Mouse (Mus musculus) forebrain, postnatal 0 days (tissue): ENCODE results near the gene Zmym6. TPM values are rescaled to one million over a fixed set of nuclear protein-coding genes. Genes with fewer than 3 reads are reported as not detected.
A peak's percentile ranks its signal among the peaks of the same experiment; 100 is the strongest.

Source experiments
- ATAC-seq: fragments of 200-750 bp; cut with Nextera tagmentation; 2 replicates; pipeline ENCODE4 v1.8.0; 2017; ENCODE audit warnings: mild to moderate bottlenecking, moderate library complexity
- DNase-seq: peaks from one replicate; pipeline ENCODE4 v3.0.0-alpha.2; 2015
- H3K27ac ChIP-seq: fragments of 300-500 bp; sonication (generic); 2 replicates; pipeline ENCODE4 v1.5.1; 2014; ENCODE audit warnings: low read depth, mild to moderate bottlenecking, antibody characterized with exemption, low read length, moderate library complexity, mixed read lengths
- H3K27me3 ChIP-seq: fragments of 300-500 bp; sonication (generic); 2 replicates; pipeline ENCODE4 v1.6.1; 2014; ENCODE audit warnings: mild to moderate bottlenecking, low read length, mixed read lengths; ENCODE audit not compliant: insufficient read depth
- H3K36me3 ChIP-seq: fragments of 300-500 bp; sonication (generic); 2 replicates; pipeline ENCODE4 v1.6.1; 2014; ENCODE audit warnings: mild to moderate bottlenecking, moderate library complexity; ENCODE audit not compliant: insufficient read depth
- H3K4me1 ChIP-seq: fragments of 300-500 bp; sonication (generic); 2 replicates; pipeline ENCODE4 v1.6.1; 2014; ENCODE audit warnings: antibody characterized with exemption; ENCODE audit not compliant: insufficient read depth
- H3K4me2 ChIP-seq: fragments of 300-500 bp; sonication (generic); 2 replicates; pipeline ENCODE4 v1.6.1; 2014; ENCODE audit warnings: low read depth, mild to moderate bottlenecking, moderate library complexity
- H3K4me3 ChIP-seq: fragments of 300-500 bp; sonication (generic); 2 replicates; pipeline ENCODE4 v1.5.1; 2014; ENCODE audit warnings: low read depth, low read length, mixed read lengths
- H3K9ac ChIP-seq: fragments of 300-500 bp; sonication (generic); 2 replicates; pipeline ENCODE4 v1.6.1; 2014; ENCODE audit warnings: mild to moderate bottlenecking
- H3K9me3 ChIP-seq: fragments of 300-500 bp; sonication (generic); 2 replicates; pipeline ENCODE4 v1.6.1; 2016; ENCODE audit warnings: low read length
- CTCF ChIP-seq: sonication (generic); IDR thresholded peaks from 2 replicates; pipeline ENCODE4 v1.5.1; 2016; ENCODE audit warnings: antibody characterized with exemption, control low read depth, low read depth
- WGBS: fragments of 180-500 bp; shearing (Covaris S2); extraction: QIAGEN DNeasy Blood & Tissue Kit; methylation state at CpG from one replicate; pipeline ENCODE4 v1.1.7; 2014; 5-methylcytosine and 5-hydroxymethylcytosine counted together
- polyA plus RNA-seq: library from polyadenylated mRNA; unstranded; fragments of >200 nt; fragmentation: Nextera tagmentation; extraction: Ambion mirVana; gene quantifications from 2 replicates; pipeline ENCODE4 v1.2.1, GENCODE M21; 2015
- total RNA-seq: library from RNA; depleted of rRNA; stranded (reverse); fragments of >200 nt; gene quantifications from 2 replicates; pipeline ENCODE4 v1.2.3, GENCODE M21; 2014

The Zmym6 gene
- total and polyA plus RNA-seq, 2 experiments from 2014 or later = 17.1 to 46.3 TPM

DNA sequence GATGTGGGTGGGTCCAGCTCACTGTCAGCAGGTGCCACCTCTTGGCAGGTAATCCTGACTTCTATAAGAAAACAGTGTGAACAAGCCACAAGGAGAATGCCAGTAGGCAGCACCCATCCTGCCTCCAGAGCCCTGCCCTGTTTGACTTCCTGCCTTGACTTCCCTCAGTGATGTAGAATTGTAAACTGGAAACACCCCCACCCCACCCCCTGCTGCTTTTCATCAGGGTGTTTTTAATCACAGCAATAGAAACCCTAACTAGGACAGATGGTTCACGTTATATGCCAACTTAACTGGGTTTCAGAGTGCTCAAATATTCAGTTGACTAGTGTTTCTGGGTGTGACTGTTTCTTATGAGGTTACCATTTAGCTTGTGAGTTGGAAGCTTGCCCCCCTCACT lies 76.2 kb downstream of the Zmym6 start:
- Histone ChIP-seq H3K4me2 (no peak overlapping the region), H3K9me3 (no peaks in the 10 kb centered on the region), H3K27me3 (no peaks in the 10 kb centered on the region), H3K4me1 (no peaks in the 10 kb centered on the region), H3K4me3 (no peak overlapping the region), H3K27ac (no peak overlapping the region), H3K36me3 (no peaks in the 10 kb centered on the region), H3K9ac (no peak overlapping the region)
- TF ChIP-seq CTCF = no peak
- WGBS = 31% methylated on average over 1 of the region's 1 CpGs
- ATAC-seq (no peak), DNase-seq (no peak)

DNA sequence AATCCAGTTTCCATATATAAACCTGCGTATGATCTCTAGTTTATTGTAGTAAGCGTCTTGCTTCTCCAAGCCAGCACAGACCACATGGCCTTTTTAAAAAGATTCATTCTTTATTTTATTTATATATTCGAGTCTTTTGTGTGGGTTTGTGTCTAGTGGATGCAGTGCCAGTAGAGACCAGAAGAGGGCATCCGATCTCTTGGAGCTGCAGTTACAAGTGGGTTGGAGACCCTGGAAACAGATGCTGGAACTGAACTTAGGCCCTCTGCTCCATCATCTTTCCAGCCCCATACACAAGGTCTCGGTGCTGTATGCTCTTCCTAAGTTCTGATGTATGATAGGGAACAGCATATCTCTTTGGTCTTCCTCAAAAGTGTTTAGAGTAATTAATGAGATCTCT lies 78.6 kb downstream of the Zmym6 start:
- H3K4me3 ChIP-seq = no peak overlapping the region
- ATAC-seq (no peak), DNase-seq (no peak)
- H3K9ac ChIP-seq = no peak overlapping the region
- no peaks in the 10 kb centered on the region for H3K36me3 ChIP-seq
- no peak overlapping the region for H3K4me2 ChIP-seq
- no peak overlapping the region for H3K27ac ChIP-seq
- TF ChIP-seq CTCF = peak; percentile 30; the same call in 1 of the 2 replicates
- no peaks in the 10 kb centered on the region for H3K4me1 ChIP-seq
- 59% methylated on average over 5 of the region's 5 CpGs for WGBS
- H3K27me3 ChIP-seq = no peaks in the 10 kb centered on the region
- H3K9me3 ChIP-seq = no peaks in the 10 kb centered on the region

DNA sequence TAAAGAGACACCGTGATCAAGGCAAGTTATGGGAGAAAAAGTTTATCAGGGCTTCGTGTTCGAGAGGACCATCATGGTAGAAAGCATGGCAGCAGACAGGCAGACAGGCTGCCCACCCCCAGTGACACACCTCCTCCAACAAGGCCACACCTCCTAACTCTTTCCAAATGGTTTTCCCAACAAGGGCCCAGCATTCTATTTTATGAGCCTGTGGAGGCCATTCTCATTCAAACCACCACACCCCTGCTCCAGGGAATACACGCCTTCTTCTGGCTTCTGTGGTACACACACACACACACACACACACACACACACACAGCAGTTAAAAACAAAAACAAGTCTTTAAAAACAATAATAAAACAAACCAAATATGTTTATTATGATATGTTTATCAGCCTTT lies 80.6 kb downstream of the Zmym6 start:
- no peak overlapping the region for H3K4me3 ChIP-seq
- no peaks in the 10 kb centered on the region for H3K27me3 ChIP-seq
- no peaks in the 10 kb centered on the region for H3K36me3 ChIP-seq
- no peak overlapping the region for H3K4me2 ChIP-seq
- TF ChIP-seq CTCF = no peak
- DNase-seq = no peak
- no peak overlapping the region for H3K9ac ChIP-seq
- no peak overlapping the region for H3K27ac ChIP-seq
- 89% methylated on average over 4 of the region's 4 CpGs for WGBS
- no peaks in the 10 kb centered on the region for H3K4me1 ChIP-seq
- ATAC-seq = no peak
- H3K9me3 ChIP-seq = no peaks in the 10 kb centered on the region

DNA sequence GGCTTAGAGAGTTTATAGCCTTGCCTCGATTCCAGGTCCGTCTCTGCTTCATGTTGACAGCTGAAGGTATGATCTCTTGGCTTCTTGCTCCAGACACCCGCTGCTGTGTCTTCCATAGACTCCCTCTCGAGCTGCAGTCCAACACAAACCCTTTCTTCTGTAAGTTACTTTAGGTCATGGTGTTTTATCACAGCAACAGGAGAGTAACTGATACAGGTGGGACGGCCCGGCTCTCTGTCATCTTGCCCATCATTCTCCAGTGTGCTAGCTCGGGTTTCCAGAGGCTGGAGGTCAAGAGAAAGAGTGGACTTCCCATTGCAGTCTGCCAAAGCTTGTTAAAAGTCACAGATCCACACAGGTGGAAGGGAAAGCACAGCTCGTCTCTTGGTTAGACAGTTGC lies 86.7 kb downstream of the Zmym6 start:
- no peak for ATAC-seq
- WGBS = 75% methylated on average over 8 of the region's 8 CpGs

DNA sequence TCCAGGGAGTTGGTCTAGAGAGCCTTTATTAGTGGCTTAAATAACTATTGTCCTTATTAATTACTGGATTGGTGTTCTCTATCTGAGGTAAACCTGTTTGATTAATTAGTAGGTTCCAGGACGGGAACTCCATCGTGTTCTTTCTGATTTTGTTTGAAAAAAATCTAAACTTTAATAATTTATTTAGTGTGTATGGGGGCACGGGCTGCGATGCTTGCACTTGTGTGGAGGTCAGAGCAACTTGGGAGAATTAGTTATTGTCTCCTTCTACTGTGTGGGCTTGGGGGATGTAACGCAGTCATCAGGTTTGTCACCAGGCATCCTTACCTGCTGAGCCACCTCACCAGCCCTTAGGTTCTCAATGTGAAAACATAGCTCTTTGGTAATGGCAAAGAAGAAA lies 89.9 kb downstream of the Zmym6 start:
- peaks cover 14% of the 10 kb centered on the region; the same call in 1 of the 2 replicates for H3K4me1 ChIP-seq

More for the DNA sequence above, 86.7 kb downstream of the Zmym6 start:
- H3K4me1 ChIP-seq = no peaks in the 10 kb centered on the region
- no peaks in the 10 kb centered on the region for H3K9me3 ChIP-seq
- H3K4me3 ChIP-seq = no peak overlapping the region
- no peak overlapping the region for H3K9ac ChIP-seq
- no peak for DNase-seq
- H3K27me3 ChIP-seq = no peaks in the 10 kb centered on the region
- no peak overlapping the region for H3K27ac ChIP-seq
- H3K36me3 ChIP-seq = no peaks in the 10 kb centered on the region
- no peak overlapping the region for H3K4me2 ChIP-seq
- no peak for TF ChIP-seq CTCF

DNA sequence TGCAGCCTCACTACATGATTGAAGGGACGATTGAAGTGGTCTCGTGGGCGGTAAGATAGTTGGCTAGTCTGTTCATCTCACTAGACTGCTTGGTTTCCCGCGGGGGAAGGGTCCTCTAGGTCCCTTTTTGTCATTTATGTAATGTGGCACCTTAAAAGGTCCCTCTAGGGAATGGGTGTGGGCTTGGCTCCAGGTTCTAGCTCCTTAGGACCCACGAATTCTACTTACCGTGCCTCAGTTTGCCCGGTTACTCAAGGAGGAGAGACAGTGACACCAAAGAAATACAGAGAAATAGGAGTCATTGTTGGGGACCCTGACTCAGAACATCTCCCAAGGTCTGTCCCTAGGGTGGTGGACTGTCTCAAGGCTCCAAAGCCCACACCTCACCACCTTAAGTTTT lies 90.5 kb downstream of the Zmym6 start:
- no peak for ATAC-seq
- Histone ChIP-seq H3K36me3 (no peaks in the 10 kb centered on the region), H3K9me3 (no peaks in the 10 kb centered on the region), H3K9ac (peak overlapping the region; percentile 87), H3K27me3 (no peaks in the 10 kb centered on the region), H3K27ac (no peak overlapping the region), H3K4me1 (peaks cover 14% of the 10 kb centered on the region; the same call in 1 of the 2 replicates), H3K4me2 (peak overlapping the region; percentile 97), H3K4me3 (peak overlapping the region; percentile 92)
- DNase-seq = no peak
- 10% methylated on average over 8 of the region's 8 CpGs for WGBS
- no peak for TF ChIP-seq CTCF

More for the DNA sequence above, 89.9 kb downstream of the Zmym6 start:
- H3K27me3 ChIP-seq = no peaks in the 10 kb centered on the region
- 73% methylated on average over 5 of the region's 5 CpGs for WGBS
- H3K9me3 ChIP-seq = no peaks in the 10 kb centered on the region
- TF ChIP-seq CTCF = no peak
- no peak overlapping the region for H3K9ac ChIP-seq
- ATAC-seq (no peak), DNase-seq (no peak)
- no peak overlapping the region for H3K27ac ChIP-seq
- no peak overlapping the region for H3K4me3 ChIP-seq
- H3K4me2 ChIP-seq = no peak overlapping the region
- no peaks in the 10 kb centered on the region for H3K36me3 ChIP-seq

DNA sequence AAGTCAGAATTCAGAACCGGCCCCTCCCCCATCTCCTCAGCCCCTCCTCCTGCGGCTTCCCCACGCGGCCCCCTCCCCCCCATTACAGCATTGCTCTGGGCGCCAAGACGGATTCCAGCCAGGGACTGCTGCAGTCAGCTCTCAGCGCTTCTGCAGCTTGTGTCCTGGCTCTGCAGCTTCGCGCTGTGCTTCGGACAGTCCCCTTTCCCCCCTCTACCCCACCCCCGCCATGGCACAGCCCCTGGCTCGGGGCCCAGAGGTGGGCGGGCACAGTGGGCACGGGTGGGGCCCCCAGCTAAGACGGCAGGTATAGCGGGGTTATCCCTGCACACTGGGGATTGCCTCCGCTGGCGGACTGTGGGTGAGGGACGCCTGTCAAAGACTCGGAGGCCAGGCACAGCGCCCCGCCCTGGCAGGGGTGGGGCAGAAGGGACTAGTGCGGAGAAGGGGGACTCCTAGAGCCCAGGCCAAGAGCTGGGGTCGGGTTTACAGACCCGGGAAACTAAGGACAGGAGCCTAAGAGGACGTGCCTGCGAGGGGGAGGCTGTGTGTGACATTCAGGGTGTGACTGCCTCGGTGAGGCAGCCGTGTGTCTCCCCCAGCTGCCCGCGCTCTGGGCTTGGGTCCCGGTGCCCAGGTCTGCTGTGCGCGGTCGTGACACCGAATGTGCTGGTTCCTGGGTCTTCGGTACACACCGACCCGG lies 91.2 kb downstream of the Zmym6 start:
- under 1% methylated on average over 39 of the region's 39 CpGs for WGBS
- Histone ChIP-seq H3K27ac (peak overlapping the region; percentile 73), H3K9me3 (no peaks in the 10 kb centered on the region), H3K9ac (peak overlapping the region; percentile 87), H3K27me3 (no peaks in the 10 kb centered on the region), H3K36me3 (no peaks in the 10 kb centered on the region), H3K4me3 (peak overlapping the region; percentile 92), H3K4me1 (peaks cover 14% of the 10 kb centered on the region; the same call in 1 of the 2 replicates), H3K4me2 (peak overlapping the region; percentile 97)
- TF ChIP-seq CTCF = peak; percentile 18
- ATAC-seq (peak; percentile 70), DNase-seq (peak; percentile 78)
